Mouse (Mus musculus): ENCODE results near the gene Cda. TPM values are rescaled to one million over a fixed set of nuclear protein-coding genes. Genes with fewer than 3 reads are reported as not detected.

Cda gene
- polyA plus RNA-seq, 1 experiment from 2014 or later = 1.9 TPM

GRCm38 (mm10) chr4:138358176-138358575 lies 9.6 kb downstream of the Cda start:
- Histone ChIP-seq H3K4me2 (ENCODE audit: low read depth, low read length, severe bottlenecking) (no peak overlapping the region), H3K9ac (ENCODE audit: low read length) (no peak overlapping the region), H3K9me3 (ENCODE audit: control insufficient read depth, low read length) (no peaks in the 10 kb centered on the region), H3K4me1 (replicated peaks; ENCODE audit: control insufficient read depth, insufficient read depth, low read length) (peaks cover 4% of the 10 kb centered on the region; the same call in 1 of the 2 replicates), H3K36me3 (ENCODE audit: control insufficient read depth, insufficient read depth, low read length) (no peaks in the 10 kb centered on the region), H3K27me3 (ENCODE audit: control insufficient read depth, insufficient read depth, low read length) (no peaks in the 10 kb centered on the region; the same call in 1 of the 2 replicates), H3K27ac (ENCODE audit: low read depth, low read length) (no peak overlapping the region), H3K4me3 (ENCODE audit: low read depth, low read length) (no peak overlapping the region)
- 81% methylated on average over 3 of the region's 3 CpGs for WGBS
- DNase-seq (ENCODE audit: low spot score) (no peak), ATAC-seq (replicated peaks; ENCODE audit: low FRiP score) (no peak)

- H3K4me3 ChIP-seq (ENCODE audit: low read depth, low read length) = no peak overlapping the region
- no peaks in the 10 kb centered on the region; the same call in 1 of the 2 replicates for H3K27me3 ChIP-seq (ENCODE audit: control insufficient read depth, insufficient read depth, low read length)
- ATAC-seq (replicated peaks; ENCODE audit: low FRiP score) = no peak
- H3K36me3 ChIP-seq (ENCODE audit: control insufficient read depth, insufficient read depth, low read length) = no peaks in the 10 kb centered on the region
- H3K4me2 ChIP-seq (ENCODE audit: low read depth, low read length, severe bottlenecking) = no peak overlapping the region
- no peak overlapping the region for H3K9ac ChIP-seq (ENCODE audit: low read length)
- H3K4me1 ChIP-seq (replicated peaks; ENCODE audit: control insufficient read depth, insufficient read depth, low read length) = peaks cover 3% of the 10 kb centered on the region; the same call in 1 of the 2 replicates
- no peak for DNase-seq (ENCODE audit: low spot score)
- H3K27ac ChIP-seq (ENCODE audit: low read depth, low read length) = no peak overlapping the region
- 96% methylated on average over 12 of the region's 12 CpGs for WGBS
- no peaks in the 10 kb centered on the region for H3K9me3 ChIP-seq (ENCODE audit: control insufficient read depth, low read length)
Observed at GRCm38 (mm10) chr4:138356551-138356950, 11.2 kb downstream of the Cda start.

DNA sequence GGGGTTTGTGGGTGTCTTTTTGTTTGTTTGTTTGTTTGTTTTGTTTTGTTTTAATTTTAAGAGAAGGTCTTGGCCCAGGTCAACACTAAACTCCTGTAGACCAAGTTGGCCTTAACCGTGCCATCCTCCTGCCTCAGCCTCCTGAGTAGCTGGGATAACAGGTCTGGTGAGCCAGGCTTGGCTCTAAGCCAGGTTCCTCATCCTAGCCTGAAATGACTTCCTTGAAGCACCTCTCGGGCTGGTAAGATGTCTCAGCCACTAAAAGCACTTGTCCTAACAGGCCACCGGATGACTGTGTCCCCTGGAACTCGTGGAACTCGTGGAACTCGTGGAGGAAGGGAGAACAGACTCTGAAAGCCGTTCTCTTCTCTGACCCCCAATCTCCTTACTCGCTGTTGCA lies 11.7 kb downstream of the Cda start:
- Histone ChIP-seq H3K4me1 (replicated peaks; ENCODE audit: control insufficient read depth, insufficient read depth, low read length) (no peaks in the 10 kb centered on the region), H3K9me3 (ENCODE audit: control insufficient read depth, low read length) (no peaks in the 10 kb centered on the region), H3K27ac (ENCODE audit: low read depth, low read length) (no peak overlapping the region), H3K36me3 (ENCODE audit: control insufficient read depth, insufficient read depth, low read length) (no peaks in the 10 kb centered on the region), H3K4me2 (ENCODE audit: low read depth, low read length, severe bottlenecking) (no peak overlapping the region), H3K9ac (ENCODE audit: low read length) (no peak overlapping the region), H3K4me3 (ENCODE audit: low read depth, low read length) (no peak overlapping the region), H3K27me3 (ENCODE audit: control insufficient read depth, insufficient read depth, low read length) (no peaks in the 10 kb centered on the region; the same call in 1 of the 2 replicates)
- ATAC-seq (replicated peaks; ENCODE audit: low FRiP score) (no peak), DNase-seq (ENCODE audit: low spot score) (no peak)
- WGBS = 86% methylated on average over 8 of the region's 8 CpGs

GRCm38 (mm10) chr4:138355496-138355895 lies 12.3 kb downstream of the Cda start:
- Histone ChIP-seq H3K4me2 (ENCODE audit: low read depth, low read length, severe bottlenecking) (no peak overlapping the region), H3K4me3 (ENCODE audit: low read depth, low read length) (no peak overlapping the region)

GRCm38 (mm10) chr4:138353438-138354171 lies 14.2 kb downstream of the Cda start:
- Histone ChIP-seq H3K9me3 (ENCODE audit: control insufficient read depth, low read length) (no peaks in the 10 kb centered on the region), H3K4me1 (replicated peaks; ENCODE audit: control insufficient read depth, insufficient read depth, low read length) (no peaks in the 10 kb centered on the region), H3K9ac (ENCODE audit: low read length) (no peak overlapping the region), H3K36me3 (ENCODE audit: control insufficient read depth, insufficient read depth, low read length) (no peaks in the 10 kb centered on the region), H3K27ac (ENCODE audit: low read depth, low read length) (no peak overlapping the region), H3K4me3 (ENCODE audit: low read depth, low read length) (no peak overlapping the region), H3K27me3 (ENCODE audit: control insufficient read depth, insufficient read depth, low read length) (no peaks in the 10 kb centered on the region), H3K4me2 (ENCODE audit: low read depth, low read length, severe bottlenecking) (no peak overlapping the region)
- DNase-seq (ENCODE audit: low spot score) (no peak), ATAC-seq (replicated peaks; ENCODE audit: low FRiP score) (no peak)
- 88% methylated on average over 10 of the region's 10 CpGs for WGBS

More at GRCm38 (mm10) chr4:138355496-138355895, 12.3 kb downstream of the Cda start:
- ATAC-seq (replicated peaks; ENCODE audit: low FRiP score) (no peak), DNase-seq (ENCODE audit: low spot score) (no peak)
- 92% methylated on average over 2 of the region's 2 CpGs for WGBS
- no peaks in the 10 kb centered on the region for H3K9me3 ChIP-seq (ENCODE audit: control insufficient read depth, low read length)
- no peak overlapping the region for H3K27ac ChIP-seq (ENCODE audit: low read depth, low read length)
- H3K27me3 ChIP-seq (ENCODE audit: control insufficient read depth, insufficient read depth, low read length) = no peaks in the 10 kb centered on the region
- no peaks in the 10 kb centered on the region for H3K4me1 ChIP-seq (replicated peaks; ENCODE audit: control insufficient read depth, insufficient read depth, low read length)
- no peak overlapping the region for H3K9ac ChIP-seq (ENCODE audit: low read length)
- H3K36me3 ChIP-seq (ENCODE audit: control insufficient read depth, insufficient read depth, low read length) = no peaks in the 10 kb centered on the region

DNA sequence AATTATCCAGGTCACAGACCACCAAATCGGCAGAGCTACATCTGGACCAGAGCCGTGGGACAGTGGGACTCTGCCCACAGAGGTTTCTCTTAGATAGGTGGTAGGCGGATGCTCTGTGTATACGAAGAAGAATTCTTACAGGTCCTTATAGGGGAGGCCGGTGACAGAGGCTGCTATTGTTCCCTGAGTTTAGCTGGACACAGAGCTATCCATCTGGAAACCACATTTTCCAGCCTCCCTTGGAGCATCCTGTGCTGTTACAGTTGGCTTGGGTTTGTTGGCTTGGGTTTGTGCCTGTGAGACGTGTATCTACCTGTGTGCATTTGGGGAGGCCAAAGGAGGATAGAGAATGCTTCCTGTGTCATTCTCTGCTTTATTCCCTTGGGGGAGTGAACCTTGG lies 15.1 kb downstream of the Cda start:
- 80% methylated on average over 6 of the region's 6 CpGs for WGBS
- no peaks in the 10 kb centered on the region for H3K4me1 ChIP-seq (replicated peaks; ENCODE audit: control insufficient read depth, insufficient read depth, low read length)
- DNase-seq (ENCODE audit: low spot score) (no peak), ATAC-seq (replicated peaks; ENCODE audit: low FRiP score) (no peak)
- no peaks in the 10 kb centered on the region for H3K36me3 ChIP-seq (ENCODE audit: control insufficient read depth, insufficient read depth, low read length)
- no peaks in the 10 kb centered on the region for H3K27me3 ChIP-seq (ENCODE audit: control insufficient read depth, insufficient read depth, low read length)
- H3K27ac ChIP-seq (ENCODE audit: low read depth, low read length) = no peak overlapping the region
- no peak overlapping the region for H3K4me3 ChIP-seq (ENCODE audit: low read depth, low read length)
- H3K9ac ChIP-seq (ENCODE audit: low read length) = no peak overlapping the region
- no peaks in the 10 kb centered on the region for H3K9me3 ChIP-seq (ENCODE audit: control insufficient read depth, low read length)
- no peak overlapping the region for H3K4me2 ChIP-seq (ENCODE audit: low read depth, low read length, severe bottlenecking)

- H3K4me1 ChIP-seq (replicated peaks; ENCODE audit: control insufficient read depth, insufficient read depth, low read length) = no peaks in the 10 kb centered on the region
- H3K9ac ChIP-seq (ENCODE audit: low read length) = no peak overlapping the region
- H3K27ac ChIP-seq (ENCODE audit: low read depth, low read length) = no peak overlapping the region
- no peaks in the 10 kb centered on the region for H3K36me3 ChIP-seq (ENCODE audit: control insufficient read depth, insufficient read depth, low read length)
- H3K27me3 ChIP-seq (ENCODE audit: control insufficient read depth, insufficient read depth, low read length) = no peaks in the 10 kb centered on the region
- H3K4me3 ChIP-seq (ENCODE audit: low read depth, low read length) = no peak overlapping the region
- H3K4me2 ChIP-seq (ENCODE audit: low read depth, low read length, severe bottlenecking) = no peak overlapping the region
- no peak for DNase-seq (ENCODE audit: low spot score)
- H3K9me3 ChIP-seq (ENCODE audit: control insufficient read depth, low read length) = no peaks in the 10 kb centered on the region
- 92% methylated on average over 5 of the region's 5 CpGs for WGBS
- ATAC-seq (replicated peaks; ENCODE audit: low FRiP score) = no peak
Observed at GRCm38 (mm10) chr4:138351821-138352220, 16.0 kb downstream of the Cda start.

DNA sequence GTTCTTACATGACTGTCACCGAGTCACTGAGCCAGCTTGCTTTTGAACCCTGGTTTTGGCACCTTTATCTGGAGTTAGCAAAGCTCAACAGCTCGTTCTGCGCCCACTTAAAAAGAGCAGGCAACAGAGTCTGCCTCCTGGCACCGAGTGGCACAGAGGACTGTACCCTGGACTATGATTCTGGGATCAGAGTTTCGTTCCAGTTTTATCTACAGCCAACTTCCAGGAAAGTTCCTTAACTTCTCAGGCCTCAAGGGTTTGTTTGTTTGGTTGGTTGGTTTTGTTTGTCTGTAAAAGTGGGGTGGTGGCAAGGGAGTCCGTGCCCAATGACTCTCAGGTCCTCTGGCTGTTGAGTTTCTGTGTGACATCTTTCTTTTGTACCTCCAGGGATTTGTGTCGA lies 19.1 kb downstream of the Cda start:
- ATAC-seq (replicated peaks; ENCODE audit: low FRiP score) = no peak
- Histone ChIP-seq H3K9me3 (ENCODE audit: control insufficient read depth, low read length) (no peaks in the 10 kb centered on the region), H3K4me2 (ENCODE audit: low read depth, low read length, severe bottlenecking) (no peak overlapping the region), H3K36me3 (ENCODE audit: control insufficient read depth, insufficient read depth, low read length) (no peaks in the 10 kb centered on the region), H3K27ac (ENCODE audit: low read depth, low read length) (no peak overlapping the region), H3K4me1 (replicated peaks; ENCODE audit: control insufficient read depth, insufficient read depth, low read length) (no peaks in the 10 kb centered on the region), H3K4me3 (ENCODE audit: low read depth, low read length) (no peak overlapping the region), H3K9ac (ENCODE audit: low read length) (no peak overlapping the region), H3K27me3 (ENCODE audit: control insufficient read depth, insufficient read depth, low read length) (no peaks in the 10 kb centered on the region)
- WGBS = 78% methylated on average over 7 of the region's 7 CpGs
- no peak for DNase-seq (ENCODE audit: low spot score)

- WGBS = 80% methylated on average over 1 of the region's 1 CpGs
- no peak overlapping the region for H3K4me3 ChIP-seq (ENCODE audit: low read depth, low read length)
- no peak overlapping the region for H3K9ac ChIP-seq (ENCODE audit: low read length)
- no peaks in the 10 kb centered on the region for H3K27me3 ChIP-seq (ENCODE audit: control insufficient read depth, insufficient read depth, low read length)
- ATAC-seq (replicated peaks; ENCODE audit: low FRiP score) (no peak), DNase-seq (ENCODE audit: low spot score) (no peak)
- no peak overlapping the region for H3K4me2 ChIP-seq (ENCODE audit: low read depth, low read length, severe bottlenecking)
- no peaks in the 10 kb centered on the region for H3K9me3 ChIP-seq (ENCODE audit: control insufficient read depth, low read length)
- no peaks in the 10 kb centered on the region for H3K36me3 ChIP-seq (ENCODE audit: control insufficient read depth, insufficient read depth, low read length)
- H3K4me1 ChIP-seq (replicated peaks; ENCODE audit: control insufficient read depth, insufficient read depth, low read length) = no peaks in the 10 kb centered on the region
- H3K27ac ChIP-seq (ENCODE audit: low read depth, low read length) = no peak overlapping the region
Observed at GRCm38 (mm10) chr4:138347280-138347679, 20.5 kb downstream of the Cda start.
